Mouse (Mus musculus) kidney, adult 2 months (tissue): ENCODE results near the gene Lsm7.

ENCODE experiments used
- CTCF ChIP-seq: fragments of 200-500 bp; conservative IDR thresholded peaks from 2 replicates; pipeline ENCODE4 v1.5.1; 2011; ENCODE audit warnings: low read depth, mild to moderate bottlenecking, control low read depth, low read length, moderate library complexity, mixed read lengths; ENCODE audit not compliant: insufficient read depth, insufficient read length
- POLR2A ChIP-seq: fragments of 200-500 bp; IDR thresholded peaks from one replicate; pipeline ENCODE4 v1.6.1; 2011; ENCODE audit warnings: low read depth, low read length, control low read depth

- TF ChIP-seq CTCF (no peak), POLR2A (no peak)
Measured at GRCm38 (mm10) chr10:80855749-80856073, 702 bp upstream of the Lsm7 start.
